ENCODE assay signal across 27 mouse cellular contexts in genomic region chr10:121584033-121584432, GRCm38 (mm10). TPM values are rescaled to one million over a fixed set of nuclear protein-coding genes. Genes with fewer than 3 reads are reported as not detected.
DNase-seq lines count a peak whose midpoint lies in the region; ATAC-seq and TF ChIP-seq lines count a peak whose summit lies in the region.
"Had no signal": no experiment of that assay in that cellular context is flagged by ENCODE, and none has a peak within 500 bp of the region (broad histone marks: within the 10 kb centered on the region; RNA-seq: fewer than 3 reads in every experiment).

No protein-coding gene starts in this region.

- no peak for TF ChIP-seq CTCF in CH12.LX (conservative IDR thresholded peaks at IDR 0.05 in 1 of 2, IDR thresholded peaks at IDR 0.05 in 1 of 2; ENCODE audit: low read depth in 2 of 2, low read length in 2 of 2)

- in situ Hi-C loops in CH12.LX (cut with MboI; ENCODE audit: low pct_ligation_motif_present, low pct_unique_long_range_greater_than_20kb, low sequenced_read_pairs) = no loop called here
- in situ Hi-C loops in ES-E14 (cut with MboI; ENCODE audit: low sequenced_read_pairs in 2 of 2, unreplicated experiment in 2 of 2) = no loop called here

- no peak for TF ChIP-seq RAD21 in CH12.LX (IDR thresholded peaks at IDR 0.05; ENCODE audit: low read depth, low read length)

- H3K4me1 ChIP-seq in heart, embryonic 11.5 days (ENCODE audit: control insufficient read depth, insufficient read depth, low read length) = peaks cover 8% of the 10 kb centered on the region
- H3K4me1 ChIP-seq in CH12.LX (ENCODE audit: control insufficient read depth in 1 of 2, insufficient read depth in 2 of 2) = peaks cover 6 to 34% of the 10 kb centered on the region in 2 experiments
- peaks cover 3 to 5% of the 10 kb centered on the region in 2 experiments; a peak in 1 of 4 replicates for H3K4me1 ChIP-seq in ES-E14 (ENCODE audit: control insufficient read depth in 2 of 2, insufficient read depth in 2 of 2, low read length in 2 of 2, poor library complexity in 1 of 2)
- H3K4me1 ChIP-seq in embryonic facial prominence, embryonic 10.5 days = peaks cover 13% of the 10 kb centered on the region

- WGBS in heart, embryonic 11.5 days (ENCODE audit: insufficient replicate concordance) = 91% methylated on average over 10 of the region's 10 CpGs
- WGBS in macrophage (ENCODE audit: missing documents) = 92% methylated on average over 10 of the region's 10 CpGs
- 95% methylated on average over 10 of the region's 10 CpGs for WGBS in embryonic facial prominence, embryonic 10.5 days

- TF ChIP-seq EP300 in CH12.LX (IDR thresholded peaks at IDR 0.05; ENCODE audit: low read length) = no peak

- H3K4me3 ChIP-seq in heart, embryonic 11.5 days (ENCODE audit: low read depth, low read length) = no peak overlapping the region
- H3K4me3 ChIP-seq in CH12.LX (replicated peaks in 1 of 3; ENCODE audit: low read depth in 2 of 3, low read length in 2 of 3, poor library complexity in 1 of 3) = no peak overlapping the region
- no peak overlapping the region for H3K4me3 ChIP-seq in ES-E14 (ENCODE audit: insufficient read depth in 1 of 2, low read depth in 1 of 2, low read length in 2 of 2, poor library complexity in 1 of 2, severe bottlenecking in 1 of 2)
- no peak overlapping the region for H3K4me3 ChIP-seq in macrophage (ENCODE audit: inconsistent target)
- H3K4me3 ChIP-seq in embryonic facial prominence, embryonic 10.5 days = no peak overlapping the region
- H3K4me3 ChIP-seq: embryonic facial prominence, embryonic 13.5 days; embryonic facial prominence, embryonic 15.5 days; erythroblast, embryonic 14.5 days; forebrain, embryonic 10.5 days; forebrain, embryonic 12.5 days had no signal

- dilution Hi-C loops in CH12.LX (cut with MboI; ENCODE audit: extremely low pct_ligation_motif_present, extremely low pct_unique_long_range_greater_than_20kb, low sequenced_read_pairs) = no loop called here

- DNase-seq in heart, adult 11 months = peak; percentile 85
- DNase-seq in CH12.LX (ENCODE audit: extremely low read depth) = peak; percentile 7
- DNase-seq in ES-E14 (ENCODE audit: low read depth, low spot score) = no peak
- DNase-seq in embryonic facial prominence, embryonic 10.5 days (ENCODE audit: low spot score) = no peak
- no peak for DNase-seq in layer of hippocampus, adult 18-20 months (ENCODE audit: low spot score in 2 of 2)
- DNase-seq: adrenal gland, adult 8-10 months; adrenal gland, postnatal 14 days; adrenal gland, postnatal 36 days; B cell, adult 2 months; cerebellum, adult 11 months; cerebellum, adult 18-20 months; cerebellum, adult 8-10 months; cerebellum, adult 9-11 months; cerebellum, postnatal 14 days; cerebellum, postnatal 36 days had no signal

- no peak for TF ChIP-seq POLR2A in CH12.LX (IDR thresholded peaks at IDR 0.05; ENCODE audit: low read depth, low read length)

- peaks cover 13% of the 10 kb centered on the region; the same call in 1 of the 2 replicates for H3K36me3 ChIP-seq in heart, embryonic 11.5 days (ENCODE audit: control insufficient read depth, insufficient read depth, low read length)
- H3K36me3 ChIP-seq in CH12.LX (replicated peaks in 1 of 2; ENCODE audit: control insufficient read depth in 1 of 2, insufficient read depth in 1 of 2, low read length in 1 of 2) (peaks cover 48 to 49% of the 10 kb centered on the region in 2 experiments), ES-E14 (ENCODE audit: control insufficient read depth, insufficient read depth, low read length, poor library complexity, severe bottlenecking) (peaks cover 20% of the 10 kb centered on the region), macrophage (ENCODE audit: inconsistent target) (peaks cover 38% of the 10 kb centered on the region)
- peaks cover 53% of the 10 kb centered on the region for H3K36me3 ChIP-seq in embryonic facial prominence, embryonic 10.5 days (replicated peaks)

- H3K27me3 ChIP-seq in heart, embryonic 11.5 days (ENCODE audit: control insufficient read depth, insufficient read depth, low read length) = no peaks in the 10 kb centered on the region
- H3K27me3 ChIP-seq in CH12.LX (replicated peaks) = no peaks in the 10 kb centered on the region
- no peaks in the 10 kb centered on the region for H3K27me3 ChIP-seq in embryonic facial prominence, embryonic 10.5 days (replicated peaks; ENCODE audit: low read depth, poor library complexity, severe bottlenecking)
- H3K27me3 ChIP-seq: embryonic facial prominence, embryonic 13.5 days; embryonic facial prominence, embryonic 15.5 days; forebrain, embryonic 12.5 days had no signal

- no peak overlapping the region for H3K27ac ChIP-seq in heart, embryonic 11.5 days (ENCODE audit: low read depth, low read length)
- H3K27ac ChIP-seq in CH12.LX (ENCODE audit: insufficient read depth, low read depth) = no peak overlapping the region
- no peak overlapping the region for H3K27ac ChIP-seq in ES-E14 (ENCODE audit: insufficient read depth, low read depth, low read length, poor library complexity, severe bottlenecking)
- H3K27ac ChIP-seq in macrophage = peak overlapping the region; percentile 31; the same call in 1 of the 2 replicates
- no peak overlapping the region for H3K27ac ChIP-seq in embryonic facial prominence, embryonic 10.5 days (replicated peaks)
- H3K27ac ChIP-seq: embryonic facial prominence, embryonic 13.5 days; embryonic facial prominence, embryonic 15.5 days; forebrain, embryonic 10.5 days; forebrain, embryonic 12.5 days had no signal

- no peak overlapping the region for H3K9ac ChIP-seq in heart, embryonic 11.5 days (ENCODE audit: low read depth, low read length)
- H3K9ac ChIP-seq in CH12.LX (ENCODE audit: insufficient read depth, low read depth) = no peak overlapping the region
- 0 out of 2 replicates have a peak overlapping the region, but pooled peaks have one; percentile 33 for H3K9ac ChIP-seq in ES-E14 (ENCODE audit: insufficient read depth, low read depth, low read length, poor library complexity, severe bottlenecking)
- H3K9ac ChIP-seq: embryonic facial prominence, embryonic 13.5 days; embryonic facial prominence, embryonic 15.5 days; forebrain, embryonic 12.5 days had no signal

- H3K79me2 ChIP-seq in CH12.LX (replicated peaks; ENCODE audit: control insufficient read depth, extremely low read depth, insufficient read depth, poor library complexity, severe bottlenecking) (peaks cover 57% of the 10 kb centered on the region), macrophage (ENCODE audit: inconsistent target) (peaks cover 88% of the 10 kb centered on the region)

- no peaks in the 10 kb centered on the region for H3K9me3 ChIP-seq in heart, embryonic 11.5 days (replicated peaks; ENCODE audit: control insufficient read depth, low read length)
- H3K9me3 ChIP-seq in CH12.LX (replicated peaks; ENCODE audit: low read length) (no peaks in the 10 kb centered on the region), ES-E14 (ENCODE audit: control insufficient read depth, insufficient read depth, low read depth, low read length) (no peaks in the 10 kb centered on the region)
- H3K9me3 ChIP-seq in embryonic facial prominence, embryonic 10.5 days = no peaks in the 10 kb centered on the region
- H3K9me3 ChIP-seq: embryonic facial prominence, embryonic 13.5 days; embryonic facial prominence, embryonic 15.5 days; forebrain, embryonic 12.5 days had no signal

- no peak overlapping the region for H3K4me2 ChIP-seq in heart, embryonic 11.5 days
- H3K4me2 ChIP-seq in CH12.LX (ENCODE audit: insufficient read depth, low read depth, poor library complexity, severe bottlenecking) = no peak overlapping the region
- H3K4me2 ChIP-seq: embryonic facial prominence, embryonic 13.5 days; embryonic facial prominence, embryonic 15.5 days; forebrain, embryonic 12.5 days had no signal

- ATAC-seq in heart, embryonic 11.5 days (replicated peaks; ENCODE audit: insufficient number of reproducible peaks, low FRiP score, low TSS enrichment) = no peak
- ATAC-seq: activated CD4-positive, CD25-positive, alpha-beta regulatory T cell, adult 4 months; CD4-positive, CD25-positive, alpha-beta regulatory T cell, adult 4 months; forebrain, embryonic 14.5 days; forebrain, embryonic 16.5 days had no signal

RNA-seq across cellular contexts. Expression of gene Tbk1, which starts 2.6 kb away (rescaled TPM):
- 22.7 and 27.4 TPM in 2 replicates for polyA plus RNA-seq in heart, embryonic 11.5 days (2014; fragmentation: Nextera tagmentation; extraction: Ambion mirVana)
- total RNA-seq in CH12.LX (2012; rRNA removed) (29.5 and 32.4 TPM in 2 replicates), CH12.LX (2014; rRNA removed) (46.0 and 49.5 TPM in 2 replicates), ES-E14 (2012; rRNA removed) (19.7 and 25.7 TPM in 2 replicates)
- polyA plus RNA-seq in CH12.LX (2012; ENCODE audit: insufficient read length, low read depth) (44.0 and 45.6 TPM in 2 replicates), macrophage (2018) (65.6 to 104 TPM (median 86.6 TPM) in 3 replicates)
- total RNA-seq in macrophage (2018; cell fraction: chromatin; rRNA removed) = 100 to 1,000 TPM; 373 to 867 (median 553) TPM
- 100 to 1,000 TPM in 3 of 26 experiments, 10 to 100 TPM in 23; 63.2 to 111 (median 83.5) TPM for total RNA-seq in macrophage (2018; cell fraction: cytosol; rRNA removed)
- 100 to 1,000 TPM; 205 to 418 (median 286) TPM for total RNA-seq in macrophage (2018; cell fraction: nucleus; rRNA removed)
- polyA plus RNA-seq in embryonic facial prominence, embryonic 10.5 days (2016; fragmentation: Nextera tagmentation; extraction: Ambion mirVana) = 29.8 and 30.1 TPM in 2 replicates
- total RNA-seq in layer of hippocampus, adult 18-20 months (2021) = 10 to 100 TPM; 52.9 to 56.9 TPM

RNA-seq across cellular contexts. Expression of gene Xpot, which starts 42.1 kb away (rescaled TPM):
- polyA plus RNA-seq in heart, embryonic 11.5 days (2014; fragmentation: Nextera tagmentation; extraction: Ambion mirVana) = 35.3 and 44.8 TPM in 2 replicates
- total RNA-seq in CH12.LX (2012; rRNA removed) (117 and 151 TPM in 2 replicates), CH12.LX (2014; rRNA removed) (140 and 144 TPM in 2 replicates), ES-E14 (2012; rRNA removed) (128 and 129 TPM in 2 replicates)
- polyA plus RNA-seq in CH12.LX (2012; ENCODE audit: insufficient read length, low read depth) (101 and 132 TPM in 2 replicates), macrophage (2018) (18.3 to 41.6 TPM (median 29.1 TPM) in 3 replicates)
- total RNA-seq in macrophage (2018; cell fraction: chromatin; rRNA removed) = 10 to 100 TPM; 12.6 to 84.7 (median 55.2) TPM
- total RNA-seq in macrophage (2018; cell fraction: cytosol; rRNA removed) = 10 to 100 TPM; 19.9 to 35.8 (median 27.7) TPM
- total RNA-seq in macrophage (2018; cell fraction: nucleus; rRNA removed) = 10 to 100 TPM; 18.0 to 55.3 (median 38.0) TPM
- polyA plus RNA-seq in embryonic facial prominence, embryonic 10.5 days (2016; fragmentation: Nextera tagmentation; extraction: Ambion mirVana) = 58.3 and 59.8 TPM in 2 replicates
- 10 to 100 TPM; 71.1 to 72.8 TPM for total RNA-seq in layer of hippocampus, adult 18-20 months (2021)

RNA-seq across cellular contexts. Expression of gene D930020B18Rik, which starts 57.4 kb away (rescaled TPM):
- not detected in 2 replicates for polyA plus RNA-seq in heart, embryonic 11.5 days (2014; fragmentation: Nextera tagmentation; extraction: Ambion mirVana)
- not detected in 2 replicates for total RNA-seq in CH12.LX (2012; rRNA removed)
- not detected in 2 replicates for total RNA-seq in CH12.LX (2014; rRNA removed)
- not detected in 2 replicates for polyA plus RNA-seq in CH12.LX (2012; ENCODE audit: insufficient read length, low read depth)
- total RNA-seq in ES-E14 (2012; rRNA removed) = 0.13 and 0.21 TPM in 2 replicates
- not detected for total RNA-seq in macrophage (2018; cell fraction: chromatin; rRNA removed)
- not detected for total RNA-seq in macrophage (2018; cell fraction: cytosol; rRNA removed)
- total RNA-seq in macrophage (2018; cell fraction: nucleus; rRNA removed) = not detected
- polyA plus RNA-seq in macrophage (2018) = not detected in 3 replicates
- 0.23 and 0.67 TPM in 2 replicates for polyA plus RNA-seq in embryonic facial prominence, embryonic 10.5 days (2016; fragmentation: Nextera tagmentation; extraction: Ambion mirVana)
- total RNA-seq in layer of hippocampus, adult 18-20 months (2021) = under 1 TPM; 0.23 to 0.84 TPM
- total RNA-seq: adrenal gland, adult 18-20 months; adrenal gland, adult 8-10 months; adrenal gland, postnatal 14 days; adrenal gland, postnatal 36 days had no signal
- polyA plus RNA-seq: erythroblast, embryonic 14.5 days had no signal

Comparison
In these comparisons a context has a peak if more than half of its experiments do, and no peak if none do; other contexts are left out.
1. DNase-seq: peak in heart, adult 11 months (single experiment) and CH12.LX (single experiment); none in ES-E14 (single experiment), embryonic facial prominence, embryonic 10.5 days (single experiment) and layer of hippocampus, adult 18-20 months (0 of 2).